Mouse (Mus musculus) left cerebral cortex, adult 2 months (tissue): Measurements from ENCODE around the gene Kcne1. TPM values are rescaled to one million over a fixed set of nuclear protein-coding genes. Genes with fewer than 3 reads are reported as not detected.

Source experiments
- DNase-seq, 2 experiments: peaks; one replicate each; pipeline ENCODE4 v3.0.0; 2021 to 2022; ENCODE audit warnings: low spot score in 2 of 2, mixed read lengths in 1 of 2; ENCODE audit errors: extremely low spot score in 1 of 2
- H3K27ac ChIP-seq: fragments of 200-600 bp; 2 replicates; pipeline ENCODE4 v1.8.1; 2022
- H3K4me3 ChIP-seq: fragments of 200-600 bp; 2 replicates; pipeline ENCODE4 v1.8.1; 2022
- CTCF ChIP-seq: fragments of 200-600 bp; IDR thresholded peaks from 2 replicates; pipeline ENCODE4 v1.8.1; 2022; ENCODE audit warnings: antibody characterized with exemption, mild to moderate bottlenecking, moderate library complexity
- intact Hi-C: fragments of 180-260 bp; cut with DNase I; formaldehyde crosslinking; loops from one replicate; pipeline ENCODE4 v1.15.1; 2025
- long read RNA-seq, 2 experiments: library from polyadenylated mRNA; stranded (forward); transcript quantifications; one replicate each; pipeline ENCODE4 v2.0.0; 2021; ENCODE audit warnings: borderline mapping rate in 2 of 2
- total RNA-seq, 2 experiments: library from RNA; stranded (reverse); gene quantifications; 2 replicates each; pipeline ENCODE4 v1.2.3; 2021

Kcne1 gene
- not detected for total RNA-seq
- long read RNA-seq, experiment 1, result 0 reads
- long read RNA-seq, experiment 2, result 0 reads

DNA sequence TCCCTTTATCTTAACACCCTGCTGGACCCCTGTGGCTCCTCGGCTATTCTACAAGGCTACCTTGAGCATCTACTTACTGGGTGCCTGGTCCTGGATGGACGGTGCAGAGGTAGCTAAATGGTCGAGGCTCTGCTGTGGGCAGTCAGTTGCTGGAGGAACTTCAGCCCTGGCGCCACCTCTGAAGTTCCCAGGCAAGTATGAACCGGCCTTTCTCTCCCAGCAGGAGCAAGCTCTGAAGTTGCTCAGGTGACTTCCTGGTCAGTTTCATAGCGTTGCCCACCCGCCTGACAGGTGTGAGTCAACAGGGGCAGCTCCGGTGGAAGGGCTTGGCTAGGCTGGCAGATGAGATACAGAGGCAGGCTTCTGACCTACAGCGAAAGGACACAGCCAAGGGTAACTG is at the start of gene Kcne1:
TSS of gene Kcne1 (minus strand) at position 240 of the 400 bp plus-strand sequence.
- DNase-seq, result no peak
- Histone ChIP-seq H3K4me3 (no peak within 1 kb of the TSS), H3K27ac (no peak within 1 kb of the TSS)
- intact Hi-C loops, result no loop called here
- no peak for TF ChIP-seq CTCF

DNA sequence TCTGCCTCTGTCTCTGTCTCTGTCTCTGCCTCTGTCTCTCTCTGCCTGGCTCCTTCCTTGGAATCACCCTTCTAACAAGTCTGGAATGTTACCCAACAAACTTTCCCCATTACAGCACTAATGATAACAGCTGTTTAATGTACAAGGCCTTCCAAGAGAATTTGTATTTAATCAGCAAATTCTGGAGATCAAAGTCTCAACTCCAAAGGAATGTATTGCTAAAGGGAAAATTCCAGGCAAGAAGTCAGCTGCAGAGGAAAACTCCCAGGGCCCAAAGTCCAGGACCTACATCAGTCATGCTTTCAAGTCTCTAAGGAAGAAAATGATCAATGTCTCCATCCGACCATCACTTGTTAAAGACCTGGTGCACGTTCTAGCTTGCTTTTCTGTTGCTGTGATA is 48.6 kb upstream of the Kcne1 start:
- intact Hi-C loops, result no loop called here
- Histone ChIP-seq H3K4me3 (no peak overlapping the region), H3K27ac (no peak overlapping the region)
- no peak for TF ChIP-seq CTCF
- DNase-seq, result no peak

DNA sequence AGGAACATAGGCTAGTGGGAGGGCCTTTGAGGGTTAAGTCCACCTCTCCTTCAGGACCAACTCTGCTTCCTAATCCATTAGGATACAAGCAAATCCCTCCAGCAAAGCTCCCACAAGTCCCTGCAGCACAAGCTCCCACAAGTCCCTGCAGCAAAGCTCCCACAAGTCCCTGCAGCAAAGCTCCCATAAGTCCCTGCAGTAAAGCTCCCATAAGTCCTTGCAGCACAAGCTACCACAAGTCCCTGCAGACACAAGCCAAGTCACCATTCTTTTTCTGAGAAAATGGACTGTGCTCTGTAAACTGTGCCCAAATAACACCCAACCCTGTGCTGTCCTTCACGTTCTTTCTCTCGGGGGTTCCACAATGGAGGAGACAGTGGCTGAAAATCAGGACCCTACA is 44.9 kb upstream of the Kcne1 start:
- no peak for TF ChIP-seq CTCF
- no peak overlapping the region for H3K27ac ChIP-seq
- DNase-seq, result no peak
- intact Hi-C loops, result no loop called here
- H3K4me3 ChIP-seq, result no peak overlapping the region

DNA sequence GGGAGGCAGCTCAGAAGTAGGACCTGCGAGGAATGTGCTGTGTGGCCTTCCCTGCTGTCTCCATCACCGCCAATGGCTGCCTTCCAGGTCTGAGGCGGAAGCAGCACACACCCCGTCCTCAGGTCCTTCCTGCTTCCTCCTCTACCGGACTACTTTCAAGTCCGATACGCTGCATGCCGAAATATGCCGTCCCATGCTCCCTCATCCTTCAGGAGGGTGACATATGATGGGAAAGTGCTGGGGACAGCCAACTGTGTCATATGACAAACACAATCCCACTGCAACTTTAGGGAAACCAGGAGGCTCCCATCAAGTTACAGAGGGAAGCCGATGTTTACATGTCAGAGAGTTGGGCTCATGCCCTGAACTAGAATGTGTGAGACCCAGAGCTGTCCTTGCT is 43.8 kb upstream of the Kcne1 start:
- no peak for TF ChIP-seq CTCF
- Histone ChIP-seq H3K27ac (no peak overlapping the region), H3K4me3 (no peak overlapping the region)
- no peak for DNase-seq
- intact Hi-C loops, result no loop called here

DNA sequence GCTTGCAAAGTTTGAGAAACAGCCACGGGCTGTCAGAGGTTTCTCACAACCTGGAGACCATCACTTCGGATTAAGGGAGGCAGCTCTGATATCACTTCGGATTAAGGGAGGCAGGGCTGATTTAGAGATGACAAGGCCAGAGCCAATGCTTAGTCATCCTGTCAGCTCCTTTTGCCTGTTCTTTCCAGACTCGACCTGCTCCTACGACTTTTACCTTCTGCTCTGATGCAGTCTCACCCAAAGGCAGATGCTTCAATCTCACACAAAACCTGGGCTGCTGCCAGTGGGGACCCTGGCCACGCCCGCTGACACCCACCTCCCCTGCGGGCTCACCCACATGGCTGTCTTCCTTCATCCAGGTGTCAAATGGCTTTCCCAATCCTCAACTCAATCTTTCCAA is 42.9 kb upstream of the Kcne1 start:
- no peak overlapping the region for H3K4me3 ChIP-seq
- no peak for TF ChIP-seq CTCF
- DNase-seq, result no peak
- intact Hi-C loops, result no loop called here
- H3K27ac ChIP-seq, result no peak overlapping the region

DNA sequence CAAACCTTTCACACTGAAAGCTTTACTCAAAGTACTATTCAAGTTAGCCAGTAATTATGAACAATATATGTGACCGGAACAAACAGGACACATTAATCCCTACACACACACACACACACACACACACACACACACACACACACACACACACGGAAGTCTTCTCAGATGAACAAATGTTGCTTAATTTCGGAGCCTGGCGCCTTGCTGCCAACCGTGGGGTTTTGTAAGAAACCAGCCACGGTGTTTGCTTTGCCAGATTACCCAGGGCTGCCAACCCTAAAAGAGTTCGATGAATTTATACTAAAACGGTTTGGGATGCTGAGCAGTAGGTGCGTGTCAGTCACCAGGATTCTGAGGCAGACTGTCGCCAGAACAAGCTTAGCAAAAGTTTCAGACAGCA is 41.9 kb upstream of the Kcne1 start:
- DNase-seq, result no peak
- H3K4me3 ChIP-seq, result no peak overlapping the region
- no peak overlapping the region for H3K27ac ChIP-seq
- TF ChIP-seq CTCF, result no peak
- intact Hi-C loops, result no loop called here

DNA sequence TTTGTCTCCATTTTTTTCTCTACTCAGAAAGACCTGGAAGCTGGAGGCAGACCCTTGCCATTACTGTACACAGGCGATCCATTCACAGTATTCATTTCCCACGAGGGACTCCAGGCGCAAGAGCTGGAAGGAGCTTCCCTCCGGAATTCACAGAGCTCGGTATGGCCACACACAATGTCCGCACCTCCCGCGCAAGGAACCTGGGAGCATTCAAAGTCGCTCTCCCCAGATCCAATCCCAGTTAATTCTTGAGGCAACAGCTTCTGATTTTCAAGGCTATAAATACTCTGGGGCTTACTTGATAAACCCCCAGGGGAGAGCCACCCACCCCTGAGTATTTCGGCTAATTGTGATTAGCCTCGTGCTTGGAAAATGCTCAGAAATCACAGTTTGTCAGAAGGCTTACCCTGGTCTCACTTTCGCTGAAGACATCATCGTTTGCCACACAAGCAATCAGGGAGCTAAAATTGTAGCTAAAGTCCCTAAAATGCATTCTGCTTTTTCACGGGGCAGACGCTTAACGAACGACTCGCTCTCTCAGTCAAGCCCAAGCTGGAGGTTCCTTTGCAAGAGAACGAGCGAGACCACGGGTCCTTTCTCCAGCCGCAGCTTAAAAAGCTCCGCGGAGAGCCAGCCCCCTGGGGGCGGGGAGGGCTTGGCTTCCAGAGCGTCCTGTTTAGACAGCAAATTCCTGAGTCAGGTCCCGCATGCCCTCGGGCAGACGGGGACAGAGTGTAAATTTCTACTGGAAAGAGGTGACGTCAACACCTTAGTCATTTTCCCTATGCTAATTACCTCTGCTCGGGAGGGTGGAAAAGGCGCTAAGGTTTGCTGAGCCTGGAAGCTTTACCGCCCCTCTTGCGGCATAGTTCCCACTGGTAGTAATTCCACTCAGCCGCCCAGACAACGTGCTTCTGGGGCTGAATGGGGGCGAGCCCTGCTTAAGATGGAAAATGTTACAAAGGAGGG is 40.5 kb upstream of the Kcne1 start:
- peak; percentile 71 to 72 for DNase-seq
- Histone ChIP-seq H3K27ac (peak overlapping the region; percentile 66), H3K4me3 (peak overlapping the region; percentile 46)
- TF ChIP-seq CTCF, result no peak; the same call in 1 of the 2 replicates
- intact Hi-C loops, result loop anchor here (5.0 kb wide), 1 partner anchor 43 kb away; no protein-coding TSS in a partner anchor

DNA sequence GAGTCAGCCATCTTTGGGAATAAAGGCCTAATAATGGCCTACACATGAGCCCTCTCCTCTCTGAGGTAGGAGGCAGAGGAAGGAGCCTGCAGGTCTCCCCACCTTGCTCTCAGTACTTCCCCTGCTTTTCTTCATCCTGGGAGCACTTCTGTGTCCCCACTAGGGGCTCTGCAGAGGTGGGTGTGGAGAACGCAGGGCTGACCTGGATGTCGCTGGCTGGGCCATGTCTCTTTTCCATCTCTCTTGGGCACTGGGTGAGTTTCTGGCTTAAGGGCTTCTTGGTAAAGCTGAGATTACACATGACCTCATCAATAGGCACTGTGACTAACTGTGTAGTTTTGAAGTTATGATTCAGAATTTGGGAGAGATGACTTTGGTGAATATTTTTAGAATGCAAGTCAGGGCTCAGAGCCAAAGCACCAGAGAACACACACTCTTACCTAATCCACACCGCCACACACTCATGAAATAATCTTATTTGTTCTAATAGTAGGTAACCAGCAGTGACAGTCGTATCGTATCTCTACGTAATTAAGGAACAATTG is 39.4 kb upstream of the Kcne1 start:
- TF ChIP-seq CTCF, result no peak; the same call in 1 of the 2 replicates
- intact Hi-C loops, result loop anchor here (5.0 kb wide), 1 partner anchor 44 kb away; no protein-coding TSS in a partner anchor
- DNase-seq, result no peak
- H3K27ac ChIP-seq, result no peak overlapping the region
- peak overlapping the region; percentile 46; the same call in 1 of the 2 replicates for H3K4me3 ChIP-seq

DNA sequence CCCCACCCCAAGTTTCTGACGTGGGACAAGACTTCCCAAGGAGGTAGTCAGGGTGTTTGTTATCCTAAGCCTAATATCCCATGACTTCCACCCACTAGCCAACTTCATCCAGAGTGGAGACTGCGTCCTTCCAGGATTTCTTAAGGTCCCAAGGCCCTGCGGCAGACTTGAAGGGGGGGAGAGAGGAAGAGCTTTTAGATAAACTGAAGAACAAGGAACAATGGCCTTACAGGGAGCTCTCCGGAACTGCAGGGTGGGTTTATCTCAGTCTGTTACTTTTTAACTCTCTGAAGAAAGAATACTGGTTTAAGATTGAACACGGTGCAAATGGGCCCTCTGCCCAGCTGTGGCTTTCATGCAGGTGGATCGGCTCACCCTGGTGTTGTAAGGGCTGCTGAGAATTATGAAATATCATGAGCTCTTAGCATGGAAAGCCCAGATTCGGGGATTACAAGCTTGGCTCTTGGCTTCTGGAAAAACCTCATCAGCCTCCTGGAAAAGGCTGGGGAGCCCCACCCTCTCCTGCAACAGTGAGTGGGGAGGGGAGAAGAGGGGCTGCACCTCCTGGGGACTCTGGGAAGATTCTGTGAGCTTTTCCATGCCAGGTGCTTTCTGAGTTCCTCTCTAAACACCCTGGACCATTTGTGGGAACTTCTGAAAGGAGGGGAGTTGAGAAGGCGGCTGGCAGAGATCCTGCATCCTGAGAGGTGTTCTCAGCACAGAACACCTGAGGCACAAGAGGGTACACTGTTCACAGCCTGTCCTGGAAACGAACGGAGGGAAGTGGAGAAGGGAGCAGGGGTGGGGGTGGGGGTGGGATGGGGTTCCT is 38.7 kb upstream of the Kcne1 start:
- Histone ChIP-seq H3K4me3 (no peak overlapping the region), H3K27ac (no peak overlapping the region)
- intact Hi-C loops, result loop anchor here (5.0 kb wide), 1 partner anchor 44 kb away; no protein-coding TSS in a partner anchor
- DNase-seq, result no peak
- no peak for TF ChIP-seq CTCF

DNA sequence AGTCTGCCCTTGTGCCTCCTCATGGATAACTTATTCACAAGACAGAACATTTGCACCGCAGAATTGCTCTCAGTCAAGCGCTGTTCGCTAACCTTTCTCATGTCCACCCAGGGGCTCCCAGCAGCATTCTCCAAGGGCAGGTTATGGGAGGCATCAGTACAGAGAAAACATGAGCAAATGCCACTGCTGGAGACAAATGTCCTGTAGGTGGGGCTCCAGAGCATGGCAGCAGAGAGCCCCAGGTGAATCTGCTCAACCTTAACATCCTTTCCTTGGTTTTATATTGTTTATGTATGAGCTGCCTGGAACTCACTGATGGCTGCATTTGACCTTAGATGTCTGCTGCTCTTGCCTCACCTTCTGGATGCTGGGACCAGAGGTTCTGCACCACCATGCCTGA is 34.5 kb upstream of the Kcne1 start:
- intact Hi-C loops, result no loop called here
- peak; percentile 36 for TF ChIP-seq CTCF

DNA sequence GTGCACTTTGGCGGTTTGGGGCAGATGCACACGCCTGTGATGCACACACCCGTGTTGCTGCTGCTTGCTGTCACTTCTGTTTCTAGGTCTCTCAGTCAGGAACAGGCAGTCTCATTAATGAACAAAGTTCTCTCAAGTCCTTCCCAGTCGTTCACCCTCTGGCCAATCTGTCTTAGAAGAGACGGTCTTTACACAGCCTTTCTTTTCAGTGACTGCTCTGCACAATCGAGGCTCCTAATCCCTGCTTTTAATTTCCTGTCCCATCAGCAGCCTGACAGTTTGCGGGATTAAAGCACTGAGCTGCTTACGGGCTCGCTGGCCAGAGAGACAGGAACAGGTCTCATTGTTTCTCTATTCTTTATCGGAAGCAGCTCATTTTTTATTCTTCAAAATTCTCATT is 28.4 kb upstream of the Kcne1 start:
- Histone ChIP-seq H3K4me3 (no peak overlapping the region), H3K27ac (no peak overlapping the region)
- DNase-seq, result no peak
- intact Hi-C loops, result no loop called here
- TF ChIP-seq CTCF, result no peak

More for the DNA sequence above, 34.5 kb upstream of the Kcne1 start:
- no peak for DNase-seq
- H3K4me3 ChIP-seq, result no peak overlapping the region
- H3K27ac ChIP-seq, result no peak overlapping the region
